Mouse (Mus musculus) liver, postnatal 0 days (tissue): Measurements from ENCODE around the gene Ndufaf3. TPM values are rescaled to one million over a fixed set of nuclear protein-coding genes. Genes with fewer than 3 reads are reported as not detected.

Source experiments
- ATAC-seq: fragments of 200-750 bp; cut with Nextera tagmentation; 2 replicates; pipeline ENCODE4 v1.8.0; 2017; ENCODE audit warnings: mild to moderate bottlenecking, moderate library complexity
- DNase-seq: peaks from one replicate; pipeline ENCODE4 v3.0.0-alpha.2; 2016
- H3K27ac ChIP-seq: fragments of 300-500 bp; sonication (generic); 2 replicates; pipeline ENCODE4 v1.5.1; 2014; ENCODE audit warnings: antibody characterized with exemption, moderate library complexity, mild to moderate bottlenecking, low read depth
- H3K27me3 ChIP-seq: fragments of 300-500 bp; sonication (generic); 2 replicates; pipeline ENCODE4 v1.6.1; 2014; ENCODE audit warnings: low read length, control low read depth, mixed read lengths; ENCODE audit not compliant: insufficient read depth
- H3K36me3 ChIP-seq: fragments of 300-500 bp; sonication (generic); replicated peaks from 2 replicates; pipeline ENCODE4 v1.6.1; 2014; ENCODE audit warnings: mild to moderate bottlenecking, control low read depth, low read length, moderate library complexity, mixed read lengths; ENCODE audit not compliant: insufficient read depth
- H3K4me1 ChIP-seq: fragments of 300-500 bp; sonication (generic); 2 replicates; pipeline ENCODE4 v1.6.1; 2014; ENCODE audit warnings: antibody characterized with exemption, mild to moderate bottlenecking, control low read depth; ENCODE audit not compliant: insufficient read depth
- H3K4me2 ChIP-seq: fragments of 300-500 bp; sonication (generic); 2 replicates; pipeline ENCODE4 v1.6.1; 2014; ENCODE audit warnings: low read depth, mild to moderate bottlenecking, low read length, moderate library complexity, mixed read lengths
- H3K4me3 ChIP-seq: fragments of 300-500 bp; sonication (generic); 2 replicates; pipeline ENCODE4 v1.5.1; 2014; ENCODE audit warnings: low read depth, low read length
- H3K9ac ChIP-seq: fragments of 300-500 bp; sonication (generic); replicated peaks from 2 replicates; pipeline ENCODE4 v1.6.1; 2014; ENCODE audit warnings: mild to moderate bottlenecking, moderate library complexity
- H3K9me3 ChIP-seq: fragments of 300-500 bp; sonication (generic); 2 replicates; pipeline ENCODE4 v1.6.1; 2016; ENCODE audit warnings: mild to moderate bottlenecking, control low read depth, low read length, mixed read lengths
- CTCF ChIP-seq: sonication (generic); IDR thresholded peaks from 2 replicates; pipeline ENCODE4 v1.5.1; 2016; ENCODE audit warnings: antibody characterized with exemption, low read depth
- EP300 ChIP-seq: IDR thresholded peaks from 2 replicates; pipeline ENCODE4 v1.6.1; 2016; ENCODE audit warnings: antibody characterized with exemption, low read depth, mild to moderate bottlenecking
- WGBS: fragments of 180-500 bp; shearing (Covaris S2); extraction: QIAGEN DNeasy Blood & Tissue Kit; methylation state at CpG from one replicate; pipeline ENCODE4 v1.1.7; 2014; ENCODE audit not compliant: insufficient replicate concordance; 5-methylcytosine and 5-hydroxymethylcytosine counted together
- polyA plus RNA-seq: library from polyadenylated mRNA; unstranded; fragments of >200 nt; fragmentation: Nextera tagmentation; extraction: Ambion mirVana; gene quantifications from 2 replicates; pipeline ENCODE4 v1.2.1, GENCODE M21; 2015

Gene Ndufaf3
- polyA plus RNA-seq, 1 experiment from 2014 or later = 26.5 TPM

DNA sequence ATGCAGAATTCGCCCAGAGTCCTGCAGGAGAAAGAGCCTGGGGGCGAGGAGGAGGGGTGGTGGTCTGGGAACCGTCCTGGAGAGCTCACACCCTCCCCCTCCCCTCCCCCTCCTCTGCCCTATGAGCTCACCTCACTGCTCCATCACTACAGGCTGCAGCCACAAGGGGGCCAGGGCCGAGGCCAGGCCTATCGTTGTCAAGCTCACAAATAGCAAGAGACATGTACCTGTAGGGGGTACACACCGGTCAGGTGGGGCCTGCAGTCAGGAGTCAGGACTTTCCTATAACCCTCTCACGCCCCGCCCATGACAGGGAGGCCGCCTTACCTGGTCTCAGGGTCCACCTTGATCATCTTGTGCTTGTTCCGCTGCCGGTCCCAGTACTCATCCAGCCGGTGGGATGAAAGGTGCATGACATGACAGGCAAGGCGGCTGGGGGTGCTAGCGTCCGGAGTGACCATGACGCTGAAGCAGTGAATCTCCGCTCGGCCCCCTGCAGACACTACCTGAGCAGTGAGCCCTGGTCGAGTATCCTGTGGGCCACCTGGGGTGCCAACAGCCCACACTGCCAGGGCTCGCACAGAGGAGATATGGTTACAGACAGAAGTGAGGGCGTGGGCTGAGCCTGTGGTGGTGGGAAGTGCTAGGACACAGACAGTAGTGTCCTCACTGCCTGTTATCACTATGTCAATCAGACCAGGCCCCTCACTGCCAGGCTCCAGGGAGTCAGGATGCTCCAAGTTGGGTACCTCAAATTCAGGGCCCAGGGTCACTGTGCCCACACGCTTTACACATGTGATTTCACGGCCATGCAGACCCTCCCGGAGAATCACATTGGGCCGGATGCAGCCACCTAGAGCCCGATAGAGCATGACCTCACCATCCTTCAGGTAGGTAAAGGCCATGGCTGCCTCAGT lies 6.8 kb upstream of the Ndufaf3 start:
- Histone ChIP-seq H3K4me2 (no peak overlapping the region), H3K27ac (no peak overlapping the region), H3K9me3 (no peaks in the 10 kb centered on the region), H3K9ac (no peak overlapping the region), H3K4me3 (no peak overlapping the region), H3K27me3 (no peaks in the 10 kb centered on the region), H3K4me1 (peaks cover 17% of the 10 kb centered on the region), H3K36me3 (peaks cover 18% of the 10 kb centered on the region)
- DNase-seq = peak; percentile 78
- ATAC-seq = no peak
- TF ChIP-seq CTCF (peak; percentile 74), EP300 (no peak)
- 66% methylated on average over 26 of the region's 26 CpGs for WGBS

DNA sequence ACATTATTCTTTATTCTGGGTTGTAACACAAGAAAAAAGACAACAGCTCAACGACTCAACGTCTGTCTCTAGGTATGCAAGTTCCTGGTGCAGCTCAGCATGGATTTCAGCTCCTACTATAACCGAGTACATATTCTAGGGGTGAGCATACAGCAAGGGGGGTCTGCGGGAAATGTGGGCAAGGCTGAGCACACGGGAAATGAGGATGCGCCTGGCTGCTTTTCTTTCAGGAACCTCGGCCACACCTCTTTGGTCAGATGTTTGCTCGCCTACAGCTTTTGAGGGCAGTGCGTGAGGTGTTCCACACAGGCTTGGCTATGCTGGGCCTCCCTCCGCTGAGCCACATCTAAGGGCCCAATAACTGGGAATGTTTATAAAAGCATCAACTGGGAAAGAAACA lies 5.1 kb upstream of the Ndufaf3 start:
- no peak for DNase-seq
- H3K4me2 ChIP-seq = no peak overlapping the region
- no peak overlapping the region for H3K4me3 ChIP-seq
- H3K4me1 ChIP-seq = peaks cover 26% of the 10 kb centered on the region
- H3K9me3 ChIP-seq = no peaks in the 10 kb centered on the region
- TF ChIP-seq CTCF (no peak), EP300 (no peak)
- H3K27me3 ChIP-seq = no peaks in the 10 kb centered on the region
- no peak overlapping the region for H3K9ac ChIP-seq
- no peak for ATAC-seq
- H3K27ac ChIP-seq = no peak overlapping the region
- WGBS = 83% methylated on average over 10 of the region's 10 CpGs
- peaks cover 18% of the 10 kb centered on the region for H3K36me3 ChIP-seq

DNA sequence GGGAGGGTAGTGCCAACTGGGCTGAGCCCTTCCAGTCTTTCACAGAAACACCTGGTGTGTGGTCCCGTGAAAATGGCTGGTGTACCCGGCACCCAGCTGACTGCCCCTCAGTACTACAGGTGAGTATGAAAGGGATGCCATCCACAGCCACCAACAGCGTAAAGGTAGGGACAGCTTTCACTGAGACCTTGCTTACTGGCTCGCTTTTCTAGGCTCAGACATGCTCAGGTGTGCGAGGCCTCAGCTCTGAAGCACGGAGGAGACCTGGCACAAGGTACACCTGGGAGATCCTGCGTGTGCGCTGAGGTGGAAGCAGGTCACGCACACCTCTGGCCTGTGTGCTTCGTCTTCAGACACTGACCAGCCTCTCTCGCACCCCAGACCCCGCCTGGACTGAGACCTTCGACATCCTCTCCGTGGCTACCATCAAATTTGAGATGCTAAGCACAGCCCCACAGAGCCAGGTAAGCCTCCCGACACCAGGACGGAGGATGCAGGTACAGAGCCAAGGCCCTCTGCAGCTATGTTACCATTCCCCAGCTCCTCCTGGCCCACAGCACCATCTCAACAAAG lies 4.3 kb upstream of the Ndufaf3 start:
- Histone ChIP-seq H3K4me1 (peaks cover 26% of the 10 kb centered on the region), H3K9ac (no peak overlapping the region), H3K27me3 (no peaks in the 10 kb centered on the region), H3K4me3 (no peak overlapping the region), H3K27ac (no peak overlapping the region), H3K4me2 (no peak overlapping the region), H3K36me3 (peaks cover 18% of the 10 kb centered on the region), H3K9me3 (no peaks in the 10 kb centered on the region)
- ATAC-seq (no peak), DNase-seq (no peak)
- 87% methylated on average over 16 of the region's 16 CpGs for WGBS
- no peak for TF ChIP-seq EP300
- TF ChIP-seq CTCF = no peak

DNA sequence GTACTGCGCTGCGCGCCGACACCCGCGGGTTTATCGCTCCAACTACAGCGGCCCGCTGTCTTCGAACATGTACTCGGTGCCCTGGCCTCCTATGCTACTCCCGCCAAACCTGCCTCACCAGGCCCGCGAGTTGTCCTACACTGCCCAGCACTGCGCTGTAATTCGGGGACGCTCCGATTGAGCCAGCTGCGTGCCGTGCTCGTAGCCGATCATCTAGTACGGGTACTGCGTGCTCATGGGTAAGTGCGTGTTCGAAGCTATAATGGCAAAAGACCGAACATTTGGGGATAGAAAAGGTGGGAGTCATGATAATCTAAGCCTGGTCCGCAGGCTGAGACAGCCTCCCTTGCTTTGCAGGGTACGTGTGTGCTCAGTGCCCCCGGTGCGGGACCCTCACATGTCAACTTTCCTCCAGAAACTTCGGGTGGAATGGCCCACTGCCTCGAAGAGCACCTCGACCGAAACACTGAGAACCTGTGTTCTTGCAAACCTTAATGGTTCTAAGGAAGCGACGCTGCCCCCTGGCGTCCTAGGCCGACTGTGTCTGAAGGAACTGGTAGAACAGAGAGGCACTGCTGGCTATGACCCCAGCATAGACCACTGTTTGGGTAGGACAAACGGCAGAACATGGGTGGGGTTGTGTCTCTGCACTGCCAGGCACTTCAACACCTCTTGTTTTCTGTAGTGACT lies 3.1 kb upstream of the Ndufaf3 start:
- Histone ChIP-seq H3K27me3 (no peaks in the 10 kb centered on the region), H3K9ac (peak overlapping the region; percentile 62), H3K4me1 (peaks cover 33% of the 10 kb centered on the region), H3K9me3 (no peaks in the 10 kb centered on the region), H3K4me2 (peak overlapping the region; percentile 100), H3K27ac (peak overlapping the region; percentile 53), H3K36me3 (peaks cover 24% of the 10 kb centered on the region), H3K4me3 (peak overlapping the region; percentile 68)
- peak; percentile 1; the same call in 1 of the 2 replicates for ATAC-seq
- under 1% methylated on average over 40 of the region's 40 CpGs for WGBS
- no peak for TF ChIP-seq EP300
- TF ChIP-seq CTCF = peak; percentile 87
- DNase-seq = peak; percentile 87

DNA sequence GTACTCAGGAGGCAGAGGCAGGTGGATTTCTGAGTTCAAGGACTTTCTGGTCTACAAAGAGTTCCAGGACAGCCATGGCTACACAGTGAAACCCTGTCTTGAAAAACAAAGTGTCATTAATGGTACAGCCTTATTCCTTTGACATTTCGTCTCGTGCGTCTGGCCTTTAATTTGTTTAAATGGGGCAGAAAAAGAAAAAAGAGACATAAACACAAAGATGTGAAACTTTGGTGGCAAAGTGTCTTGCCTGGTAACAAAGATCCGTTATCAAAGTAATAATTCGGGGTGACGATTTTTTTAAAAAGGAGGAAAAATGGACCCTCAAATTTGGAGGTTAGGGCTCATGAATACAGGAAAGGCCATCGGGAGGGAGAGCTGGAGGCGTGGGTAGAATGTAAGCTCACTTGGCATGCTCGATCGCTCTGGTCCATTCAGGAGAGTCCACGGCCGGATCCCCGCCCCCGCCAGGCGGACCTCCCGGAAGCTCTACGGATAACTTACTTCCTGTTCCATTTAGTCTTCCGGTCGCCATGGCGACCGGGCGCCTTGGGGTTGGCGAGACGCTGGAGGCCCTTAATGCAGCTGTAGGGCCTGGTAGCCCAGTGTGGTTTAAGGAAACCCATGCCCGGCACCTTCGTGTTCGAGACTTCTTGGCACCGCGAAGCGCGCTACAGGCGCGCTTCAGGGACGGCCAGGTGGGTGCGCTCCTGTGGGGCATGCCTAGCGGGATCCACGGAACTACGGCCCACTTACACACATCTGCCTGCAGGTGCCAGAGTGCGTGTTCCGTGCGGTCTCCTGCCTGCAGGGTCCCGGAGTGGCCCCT lies 2.4 kb upstream of the Ndufaf3 start, which contains the start of gene Dalrd3:
TSS of gene Dalrd3 (plus strand) at position 506 of the 826 bp plus-strand sequence.
- 5% methylated on average over 42 of the region's 42 CpGs for WGBS
- peak; percentile 49 for ATAC-seq

More for the DNA sequence above, 2.4 kb upstream of the Ndufaf3 start, which contains the start of gene Dalrd3:
- TF ChIP-seq CTCF (no peak), EP300 (no peak)
- Histone ChIP-seq H3K9me3 (no peaks in the 10 kb centered on the region), H3K27ac (peak within 1 kb of the TSS; percentile 97), H3K4me2 (peak within 1 kb of the TSS; percentile 100), H3K9ac (peak within 1 kb of the TSS; percentile 62), H3K4me3 (peak within 1 kb of the TSS; percentile 81), H3K4me1 (peaks cover 33% of the 10 kb centered on the region), H3K27me3 (no peaks in the 10 kb centered on the region), H3K36me3 (peaks cover 29% of the 10 kb centered on the region)
- peak; percentile 92 for DNase-seq
